In genomic region chr16:50429692-50430514, GRCm38 (mm10) we compare ENCODE assay signal across 8 mouse cellular contexts. TPM values are rescaled to one million over a fixed set of nuclear protein-coding genes. Genes with fewer than 3 reads are reported as not detected.
DNase-seq lines count a peak whose midpoint lies in the region; ATAC-seq and TF ChIP-seq lines count a peak whose summit lies in the region.

No protein-coding gene starts in this region.

- TF ChIP-seq CTCF in CH12.LX (conservative IDR thresholded peaks at IDR 0.05 in 1 of 2, IDR thresholded peaks at IDR 0.05 in 1 of 2; ENCODE audit: low read depth in 2 of 2, low read length in 2 of 2) = no peak
- TF ChIP-seq CTCF in lung, embryonic 14.5 days (IDR thresholded peaks at IDR 0.05; ENCODE audit: low read depth) = no peak
- no peak for TF ChIP-seq CTCF in olfactory bulb, adult 2 months (IDR thresholded peaks at IDR 0.05; ENCODE audit: insufficient read depth, low read depth, low read length)

- dilution Hi-C loops in CH12.LX (cut with MboI; ENCODE audit: extremely low pct_ligation_motif_present, extremely low pct_unique_long_range_greater_than_20kb, low sequenced_read_pairs) = no loop called here

- ATAC-seq in embryonic facial prominence, embryonic 15.5 days (ENCODE audit: insufficient number of reproducible peaks, low FRiP score, low TSS enrichment, low read depth) = no peak
- ATAC-seq in heart, embryonic 16.5 days (replicated peaks; ENCODE audit: extremely low read depth, insufficient read depth, low FRiP score) = no peak
- ATAC-seq in lung, embryonic 14.5 days (ENCODE audit: insufficient read depth) = peak; percentile 5; the same call in 1 of the 2 replicates

- in situ Hi-C loops in CH12.LX (cut with MboI; ENCODE audit: low pct_ligation_motif_present, low pct_unique_long_range_greater_than_20kb, low sequenced_read_pairs) = loop anchor here (10.0 kb wide), 1 partner anchor 85 kb away; no protein-coding TSS in a partner anchor

- peak overlapping the region; percentile 74 to 91 (median 84) for H3K4me3 ChIP-seq in CH12.LX (replicated peaks in 1 of 3; ENCODE audit: low read depth in 2 of 3, low read length in 2 of 3, poor library complexity in 1 of 3)
- H3K4me3 ChIP-seq in embryonic facial prominence, embryonic 15.5 days (replicated peaks) = peak overlapping the region; percentile 94
- H3K4me3 ChIP-seq in heart, embryonic 16.5 days (ENCODE audit: low read length) = peak overlapping the region; percentile 74
- peak overlapping the region; percentile 84 for H3K4me3 ChIP-seq in lung, embryonic 14.5 days (ENCODE audit: low read depth, low read length)
- peak overlapping the region; percentile 57 for H3K4me3 ChIP-seq in olfactory bulb, adult 2 months (ENCODE audit: insufficient read depth, low read depth, low read length)

- peak overlapping the region; percentile 15; the same call in 1 of the 2 replicates for H3K27ac ChIP-seq in CH12.LX (ENCODE audit: insufficient read depth, low read depth)
- peak overlapping the region; percentile 99 for H3K27ac ChIP-seq in embryonic facial prominence, embryonic 15.5 days (replicated peaks)
- peak overlapping the region; percentile 50 for H3K27ac ChIP-seq in heart, embryonic 16.5 days (ENCODE audit: low read length)
- no peak overlapping the region; the same call in 1 of the 2 replicates for H3K27ac ChIP-seq in lung, embryonic 14.5 days (ENCODE audit: low read depth)
- H3K27ac ChIP-seq in olfactory bulb, adult 2 months (ENCODE audit: insufficient read depth, low read depth, low read length) = no peak overlapping the region

- H3K36me3 ChIP-seq in CH12.LX (replicated peaks in 1 of 2; ENCODE audit: control insufficient read depth in 1 of 2, insufficient read depth in 1 of 2, low read length in 1 of 2) = peaks cover 4 to 34% of the 10 kb centered on the region in 2 experiments
- H3K36me3 ChIP-seq in embryonic facial prominence, embryonic 15.5 days = peaks cover 8% of the 10 kb centered on the region; the same call in 1 of the 2 replicates
- H3K36me3 ChIP-seq in heart, embryonic 16.5 days (ENCODE audit: control insufficient read depth, insufficient read depth) = no peaks in the 10 kb centered on the region; the same call in 1 of the 2 replicates
- 0 out of 2 replicates have a peak, but pooled peaks cover 2% of the 10 kb centered on the region for H3K36me3 ChIP-seq in lung, embryonic 14.5 days (ENCODE audit: insufficient read depth)

- peaks cover 7 to 19% of the 10 kb centered on the region in 2 experiments for H3K4me1 ChIP-seq in CH12.LX (ENCODE audit: control insufficient read depth in 1 of 2, insufficient read depth in 2 of 2)
- H3K4me1 ChIP-seq in embryonic facial prominence, embryonic 15.5 days = 0 out of 2 replicates have a peak, but pooled peaks cover 12% of the 10 kb centered on the region
- H3K4me1 ChIP-seq in heart, embryonic 16.5 days (ENCODE audit: control insufficient read depth, insufficient read depth, low read length) = peaks cover 5% of the 10 kb centered on the region
- no peaks in the 10 kb centered on the region; the same call in 1 of the 2 replicates for H3K4me1 ChIP-seq in lung, embryonic 14.5 days (ENCODE audit: insufficient read depth)
- peaks cover 6% of the 10 kb centered on the region for H3K4me1 ChIP-seq in olfactory bulb, adult 2 months (ENCODE audit: control insufficient read depth, insufficient read depth, low read length)

- no peak for TF ChIP-seq EP300 in CH12.LX (IDR thresholded peaks at IDR 0.05; ENCODE audit: low read length)

- peak overlapping the region; percentile 52 for H3K4me2 ChIP-seq in CH12.LX (ENCODE audit: insufficient read depth, low read depth, poor library complexity, severe bottlenecking)
- peak overlapping the region; percentile 94 for H3K4me2 ChIP-seq in embryonic facial prominence, embryonic 15.5 days (replicated peaks)
- peak overlapping the region; percentile 96 for H3K4me2 ChIP-seq in heart, embryonic 16.5 days (ENCODE audit: low read depth, low read length)
- H3K4me2 ChIP-seq in lung, embryonic 14.5 days = peak overlapping the region; percentile 72

- under 1% methylated on average over 69 of the region's 69 CpGs for WGBS in embryonic facial prominence, embryonic 15.5 days
- under 1% methylated on average over 69 of the region's 69 CpGs for WGBS in heart, embryonic 16.5 days
- WGBS in lung, embryonic 14.5 days = under 1% methylated on average over 61 of the region's 69 CpGs
- under 1% methylated on average over 67 of the region's 69 CpGs for WGBS in olfactory bulb, adult 2 months

- H3K9me3 ChIP-seq in CH12.LX (replicated peaks; ENCODE audit: low read length) = no peaks in the 10 kb centered on the region
- no peaks in the 10 kb centered on the region for H3K9me3 ChIP-seq in embryonic facial prominence, embryonic 15.5 days (replicated peaks)
- no peaks in the 10 kb centered on the region for H3K9me3 ChIP-seq in heart, embryonic 16.5 days (replicated peaks; ENCODE audit: control insufficient read depth, low read length)
- no peaks in the 10 kb centered on the region for H3K9me3 ChIP-seq in lung, embryonic 14.5 days (ENCODE audit: low read depth, low read length)

- DNase-seq in CH12.LX (ENCODE audit: extremely low read depth) = no peak
- peak; percentile 14 to 18 for DNase-seq in adrenal gland, postnatal 4 days (ENCODE audit: low spot score in 2 of 2)
- peak; percentile 29 to 67 for DNase-seq in kidney, postnatal 36 days
- peak; percentile 64 for DNase-seq in lung, embryonic 14.5 days
- DNase-seq in thymus, postnatal 10 days (ENCODE audit: low spot score in 2 of 2) = peak; percentile 29 to 30

- H3K9ac ChIP-seq in CH12.LX (ENCODE audit: insufficient read depth, low read depth) = peak overlapping the region; percentile 83
- H3K9ac ChIP-seq in embryonic facial prominence, embryonic 15.5 days = peak overlapping the region; percentile 84
- H3K9ac ChIP-seq in heart, embryonic 16.5 days (ENCODE audit: low read length) = peak overlapping the region; percentile 91
- H3K9ac ChIP-seq in lung, embryonic 14.5 days = peak overlapping the region; percentile 91

- peaks cover 24% of the 10 kb centered on the region for H3K79me2 ChIP-seq in CH12.LX (replicated peaks; ENCODE audit: control insufficient read depth, extremely low read depth, insufficient read depth, poor library complexity, severe bottlenecking)

- TF ChIP-seq RAD21 in CH12.LX (IDR thresholded peaks at IDR 0.05; ENCODE audit: low read depth, low read length) = no peak

- peak; percentile 52 for TF ChIP-seq POLR2A in CH12.LX (IDR thresholded peaks at IDR 0.05; ENCODE audit: low read depth, low read length)
- no peak for TF ChIP-seq POLR2A in olfactory bulb, adult 2 months (IDR thresholded peaks at IDR 0.05; ENCODE audit: insufficient read depth, low read depth, low read length)

- no peaks in the 10 kb centered on the region for H3K27me3 ChIP-seq in CH12.LX (replicated peaks)
- no peaks in the 10 kb centered on the region for H3K27me3 ChIP-seq in embryonic facial prominence, embryonic 15.5 days
- no peaks in the 10 kb centered on the region for H3K27me3 ChIP-seq in heart, embryonic 16.5 days (ENCODE audit: control insufficient read depth, insufficient read depth, low read length)
- H3K27me3 ChIP-seq in lung, embryonic 14.5 days (ENCODE audit: insufficient read depth, low read length) = no peaks in the 10 kb centered on the region

TF ChIP-seq in CH12.LX, 34 proteins besides CTCF, POLR2A, EP300 and RAD21:
- peak; percentile 9 for TF ChIP-seq SIN3A (IDR thresholded peaks at IDR 0.05; ENCODE audit: low read length)
- TF ChIP-seq TCF12 (IDR thresholded peaks at IDR 0.05; ENCODE audit: low read depth, low read length) = 0 out of 2 replicates have a peak, but pooled peaks have one; percentile 25
- TF ChIP-seq HCFC1 (IDR thresholded peaks at IDR 0.05; ENCODE audit: low read depth, low read length) = no peak
- no peak for TF ChIP-seq ZKSCAN1 (IDR thresholded peaks at IDR 0.05; ENCODE audit: borderline replicate concordance, low read depth, low read length)
- no peak for TF ChIP-seq CHD1 (IDR thresholded peaks at IDR 0.05; ENCODE audit: low read depth, low read length)
- TF ChIP-seq CHD2 (IDR thresholded peaks at IDR 0.05; ENCODE audit: low read length) = 0 out of 2 replicates have a peak, but pooled peaks have one; percentile 44
- no peak for TF ChIP-seq MAFK (IDR thresholded peaks at IDR 0.05; ENCODE audit: insufficient replicate concordance, low read length)
- TF ChIP-seq TBP (conservative IDR thresholded peaks at IDR 0.05; ENCODE audit: low read depth, low read length) = no peak
- 0 out of 2 replicates have a peak, but pooled peaks have one; percentile 40 for TF ChIP-seq NRF1 (IDR thresholded peaks at IDR 0.05; ENCODE audit: low read depth, low read length)

RNA-seq across cellular contexts. Expression of gene Bbx, which starts 2.3 kb away (rescaled TPM):
- total RNA-seq in CH12.LX (2012; rRNA removed) (22.1 and 26.2 TPM in 2 replicates), CH12.LX (2014; rRNA removed) (20.6 and 22.1 TPM in 2 replicates)
- polyA plus RNA-seq in CH12.LX (2012; ENCODE audit: insufficient read length, low read depth) = 20.7 and 21.6 TPM in 2 replicates
- total RNA-seq in adrenal gland, postnatal 4 days (2021) = 10 to 100 TPM; 46.5 to 49.4 TPM
- polyA plus RNA-seq in embryonic facial prominence, embryonic 15.5 days (2015; fragmentation: Nextera tagmentation; extraction: Ambion mirVana) = 43.7 and 49.9 TPM in 2 replicates
- polyA plus RNA-seq in heart, embryonic 16.5 days (2015; fragmentation: Nextera tagmentation; extraction: Ambion mirVana) = 27.9 and 30.0 TPM in 2 replicates
- 40.5 and 41.6 TPM in 2 replicates for polyA plus RNA-seq in lung, embryonic 14.5 days (2014; fragmentation: Nextera tagmentation; extraction: Ambion mirVana)
- polyA plus RNA-seq in olfactory bulb, adult 2 months (2012; ENCODE audit: insufficient read depth, insufficient read length, low replicate concordance, missing spikeins) = not detected in 2 replicates

Comparison
In these comparisons a context has a peak if more than half of its experiments do, and no peak if none do; other contexts are left out.
1. H3K27ac ChIP-seq: peak in CH12.LX (single experiment), embryonic facial prominence, embryonic 15.5 days (single experiment) and heart, embryonic 16.5 days (single experiment); none in lung, embryonic 14.5 days (single experiment) and olfactory bulb, adult 2 months (single experiment).
2. Peak in every context shown above with its lines, with median percentiles within 50 percentile points of each other: H3K4me2 ChIP-seq, H3K4me3 ChIP-seq and H3K9ac ChIP-seq.